Mouse (Mus musculus): ENCODE results near the gene Knstrn. TPM values are rescaled to one million over a fixed set of nuclear protein-coding genes. Genes with fewer than 3 reads are reported as not detected.

The Knstrn gene
- polyA plus RNA-seq, 1 experiment from 2014 or later = 119 TPM

DNA sequence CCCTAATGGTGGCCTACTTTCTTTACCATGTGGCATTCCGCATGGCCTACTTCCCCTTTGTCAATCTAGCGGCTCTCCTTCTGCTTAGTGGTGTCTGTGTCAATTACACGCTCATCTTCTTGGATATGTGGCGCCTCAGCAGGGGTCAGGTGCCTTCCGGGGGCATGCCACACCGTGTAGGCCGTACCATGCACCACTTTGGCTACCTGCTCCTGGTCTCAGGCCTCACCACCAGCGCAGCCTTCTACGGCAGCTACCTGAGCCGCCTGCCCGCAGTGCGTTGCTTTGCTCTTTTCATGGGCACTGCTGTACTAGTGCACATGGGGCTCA lies 23.6 kb upstream of the Knstrn start:
- H3K27me3 ChIP-seq (ENCODE audit: insufficient read depth, low read length) = 0 out of 2 replicates have a peak, but pooled peaks cover 11% of the 10 kb centered on the region
- H3K4me3 ChIP-seq (ENCODE audit: low read length) = peak overlapping the region; percentile 2; the same call in 1 of the 2 replicates
- no peak overlapping the region for H3K9ac ChIP-seq (replicated peaks; ENCODE audit: low read length)
- no peaks in the 10 kb centered on the region for H3K4me1 ChIP-seq (ENCODE audit: insufficient read depth, low read length)
- H3K4me2 ChIP-seq (replicated peaks; ENCODE audit: low read depth, low read length) = peak overlapping the region; percentile 33
- 49% methylated on average over 12 of the region's 12 CpGs for WGBS
- no peaks in the 10 kb centered on the region for H3K36me3 ChIP-seq (ENCODE audit: insufficient read depth, low read length)
- ATAC-seq (ENCODE audit: low FRiP score, low TSS enrichment) = no peak
- H3K9me3 ChIP-seq (ENCODE audit: low read length) = no peaks in the 10 kb centered on the region
- no peak overlapping the region for H3K27ac ChIP-seq (ENCODE audit: low read length)

DNA sequence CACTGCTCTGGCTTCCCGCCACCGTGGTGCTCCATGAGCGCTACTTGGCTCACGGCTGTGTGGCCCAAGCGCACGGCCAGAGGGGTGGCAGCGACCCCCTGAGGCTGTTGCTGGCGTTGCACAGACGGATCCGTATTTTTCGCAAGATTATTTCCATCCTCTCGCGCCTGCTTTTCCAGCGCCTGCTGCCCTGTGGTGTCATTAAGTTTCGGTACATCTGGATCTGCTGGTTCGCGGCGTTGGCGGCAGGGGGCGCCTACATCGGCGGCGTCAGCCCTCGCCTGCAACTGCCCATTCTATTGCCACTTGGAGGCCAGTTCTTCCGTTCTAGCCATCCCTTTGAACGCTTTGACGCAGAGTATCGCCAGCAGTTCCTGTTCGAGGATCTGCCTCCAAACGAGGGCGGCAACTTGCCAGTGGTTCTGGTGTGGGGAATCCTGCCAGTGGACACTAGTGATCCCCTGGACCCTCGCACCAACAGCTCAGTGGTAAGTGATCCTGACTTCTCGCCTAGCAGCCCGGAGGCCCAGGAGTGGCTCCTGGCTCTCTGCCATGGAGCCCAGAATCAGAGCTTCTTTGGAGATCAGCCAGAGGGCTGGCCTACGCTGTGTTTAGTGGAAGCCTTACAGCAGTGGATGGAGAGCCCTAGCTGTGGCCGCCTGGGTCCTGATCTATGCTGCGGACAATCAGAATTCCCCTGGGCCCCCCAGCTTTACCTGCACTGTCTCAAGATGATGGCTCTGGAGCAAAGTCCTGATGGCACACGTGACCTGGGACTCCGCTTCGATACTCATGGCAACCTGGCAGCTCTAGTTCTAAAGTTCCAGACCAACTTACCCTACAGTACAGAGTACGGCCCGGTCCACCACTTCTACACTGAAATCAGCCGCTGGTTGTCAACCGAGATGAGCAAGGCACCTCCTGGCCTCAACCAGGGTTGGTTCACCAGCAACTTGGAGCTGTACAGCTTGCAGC lies 23.0 kb upstream of the Knstrn start:
- Histone ChIP-seq H3K36me3 (ENCODE audit: insufficient read depth, low read length) (no peaks in the 10 kb centered on the region), H3K9me3 (ENCODE audit: low read length) (no peaks in the 10 kb centered on the region), H3K4me2 (replicated peaks; ENCODE audit: low read depth, low read length) (peak overlapping the region; percentile 33), H3K9ac (replicated peaks; ENCODE audit: low read length) (no peak overlapping the region), H3K27ac (ENCODE audit: low read length) (no peak overlapping the region), H3K27me3 (ENCODE audit: insufficient read depth, low read length) (0 out of 2 replicates have a peak, but pooled peaks cover 11% of the 10 kb centered on the region), H3K4me3 (ENCODE audit: low read length) (peak overlapping the region; percentile 2; the same call in 1 of the 2 replicates), H3K4me1 (ENCODE audit: insufficient read depth, low read length) (no peaks in the 10 kb centered on the region)
- ATAC-seq (ENCODE audit: low FRiP score, low TSS enrichment) = 0 out of 2 replicates have a peak, but pooled peaks have one; percentile 10
- WGBS = 24% methylated on average over 44 of the region's 44 CpGs

DNA sequence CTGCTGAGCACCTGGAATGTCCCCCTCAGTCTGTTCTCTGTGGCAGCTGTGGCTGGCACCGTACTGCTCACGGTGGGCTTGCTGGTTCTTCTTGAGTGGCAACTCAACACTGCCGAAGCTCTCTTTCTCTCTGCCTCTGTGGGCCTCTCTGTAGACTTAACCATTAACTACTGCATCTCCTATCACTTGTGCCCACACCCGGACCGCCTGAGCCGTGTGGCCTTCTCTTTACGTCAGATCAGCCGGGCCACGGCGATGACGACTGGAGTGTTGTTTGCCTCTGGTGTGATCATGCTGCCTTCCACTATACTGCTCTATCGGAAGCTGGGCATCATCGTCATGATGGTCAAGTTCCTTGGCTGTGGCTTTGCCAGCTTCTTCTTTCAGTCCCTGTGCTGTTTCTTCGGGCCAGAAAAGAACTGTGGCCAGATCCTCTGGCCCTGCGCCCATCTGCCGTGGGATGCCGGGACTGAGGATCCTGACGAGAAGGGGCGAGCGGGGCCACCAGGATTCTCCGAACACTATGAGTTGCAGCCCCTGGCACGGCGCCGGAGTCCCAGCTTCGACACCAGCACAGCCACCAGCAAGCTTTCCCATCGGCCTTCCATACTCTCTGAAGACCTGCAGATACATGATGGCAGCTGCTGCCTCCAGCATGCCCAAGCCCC lies 22.1 kb upstream of the Knstrn start:
- ATAC-seq (ENCODE audit: low FRiP score, low TSS enrichment) = no peak
- 94% methylated on average over 26 of the region's 26 CpGs for WGBS
- Histone ChIP-seq H3K4me1 (ENCODE audit: insufficient read depth, low read length) (no peaks in the 10 kb centered on the region), H3K36me3 (ENCODE audit: insufficient read depth, low read length) (no peaks in the 10 kb centered on the region), H3K27me3 (ENCODE audit: insufficient read depth, low read length) (0 out of 2 replicates have a peak, but pooled peaks cover 11% of the 10 kb centered on the region), H3K9me3 (ENCODE audit: low read length) (no peaks in the 10 kb centered on the region), H3K4me2 (replicated peaks; ENCODE audit: low read depth, low read length) (no peak overlapping the region), H3K4me3 (ENCODE audit: low read length) (no peak overlapping the region), H3K27ac (ENCODE audit: low read length) (no peak overlapping the region), H3K9ac (replicated peaks; ENCODE audit: low read length) (no peak overlapping the region)

DNA sequence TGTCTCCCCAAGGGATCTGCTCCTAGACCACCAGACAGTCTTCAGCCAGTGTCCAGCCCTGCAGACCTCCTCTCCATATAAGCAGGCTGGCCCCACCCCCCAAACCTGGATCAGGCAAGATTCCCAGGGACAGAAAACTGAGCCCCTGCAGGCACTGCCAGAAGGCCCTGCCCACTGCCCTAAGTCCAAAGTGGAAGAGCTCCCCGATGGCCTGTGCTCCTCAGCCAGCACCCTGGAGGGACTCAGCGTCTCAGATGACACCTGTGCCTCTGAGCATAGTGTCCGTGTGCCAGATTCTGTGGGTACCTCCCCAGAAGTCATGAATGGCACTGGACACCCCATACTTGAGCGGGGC lies 21.6 kb upstream of the Knstrn start:
- WGBS = 77% methylated on average over 4 of the region's 4 CpGs
- H3K9me3 ChIP-seq (ENCODE audit: low read length) = no peaks in the 10 kb centered on the region
- no peak overlapping the region for H3K9ac ChIP-seq (replicated peaks; ENCODE audit: low read length)
- H3K36me3 ChIP-seq (ENCODE audit: insufficient read depth, low read length) = no peaks in the 10 kb centered on the region
- H3K4me2 ChIP-seq (replicated peaks; ENCODE audit: low read depth, low read length) = no peak overlapping the region
- ATAC-seq (ENCODE audit: low FRiP score, low TSS enrichment) = no peak
- H3K4me1 ChIP-seq (ENCODE audit: insufficient read depth, low read length) = no peaks in the 10 kb centered on the region
- 0 out of 2 replicates have a peak, but pooled peaks cover 11% of the 10 kb centered on the region for H3K27me3 ChIP-seq (ENCODE audit: insufficient read depth, low read length)
- H3K4me3 ChIP-seq (ENCODE audit: low read length) = no peak overlapping the region
- no peak overlapping the region for H3K27ac ChIP-seq (ENCODE audit: low read length)

DNA sequence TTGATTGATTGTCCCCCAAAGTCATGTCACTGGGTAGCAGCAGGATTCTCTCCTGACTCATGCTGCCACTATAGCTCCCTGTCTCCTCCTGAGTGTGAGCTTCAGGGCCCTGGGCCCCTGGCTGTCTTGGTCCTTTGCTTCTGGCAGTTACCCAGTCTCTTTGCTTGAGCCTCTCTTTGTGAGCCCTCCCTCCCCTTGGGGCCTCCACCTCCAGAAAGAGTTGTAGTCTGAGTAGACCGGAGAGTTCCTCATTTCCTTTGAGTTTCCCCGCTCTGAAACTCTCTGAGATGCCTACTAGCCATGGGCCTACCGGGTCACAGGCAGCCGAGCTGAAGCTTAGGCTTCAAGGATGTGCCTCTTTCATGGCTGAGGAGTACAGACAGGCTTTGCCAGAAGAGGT lies 20.2 kb upstream of the Knstrn start:
- Histone ChIP-seq H3K4me3 (ENCODE audit: low read length) (no peak overlapping the region), H3K27me3 (ENCODE audit: insufficient read depth, low read length) (0 out of 2 replicates have a peak, but pooled peaks cover 11% of the 10 kb centered on the region), H3K27ac (ENCODE audit: low read length) (no peak overlapping the region), H3K36me3 (ENCODE audit: insufficient read depth, low read length) (no peaks in the 10 kb centered on the region), H3K4me2 (replicated peaks; ENCODE audit: low read depth, low read length) (no peak overlapping the region), H3K9me3 (ENCODE audit: low read length) (no peaks in the 10 kb centered on the region), H3K4me1 (ENCODE audit: insufficient read depth, low read length) (no peaks in the 10 kb centered on the region), H3K9ac (replicated peaks; ENCODE audit: low read length) (no peak overlapping the region)
- 80% methylated on average over 4 of the region's 4 CpGs for WGBS
- ATAC-seq (ENCODE audit: low FRiP score, low TSS enrichment) = no peak

DNA sequence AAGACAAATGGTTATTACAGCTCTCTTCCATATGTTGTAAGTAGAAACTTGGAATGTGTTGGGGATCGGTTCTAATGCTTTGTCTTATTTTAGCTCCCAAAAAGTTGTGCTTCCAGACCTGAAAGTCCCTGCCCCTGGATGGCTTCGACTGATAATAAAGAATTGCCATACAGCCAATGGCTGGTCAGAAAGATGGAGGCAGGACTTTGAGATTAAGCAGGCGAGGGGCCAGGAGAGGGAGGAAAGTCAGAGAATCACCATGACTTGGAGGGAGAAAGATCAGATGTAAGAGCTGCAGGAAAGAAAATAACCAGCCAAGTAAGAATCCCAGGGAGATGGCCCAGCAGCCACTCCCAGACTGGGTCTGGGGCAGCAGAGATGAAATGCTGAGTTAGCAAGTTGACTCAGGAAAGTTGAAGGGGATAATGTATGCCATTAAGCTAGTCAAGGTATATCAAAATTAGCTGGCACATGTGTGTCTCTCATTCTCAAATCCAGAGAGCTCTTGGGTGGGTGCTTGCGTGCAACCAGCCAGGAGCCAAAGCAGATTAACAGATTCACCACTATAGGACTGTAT lies 11.2 kb upstream of the Knstrn start:
- H3K9me3 ChIP-seq (ENCODE audit: low read length) = no peaks in the 10 kb centered on the region
- H3K27ac ChIP-seq (ENCODE audit: low read length) = no peak overlapping the region
- no peak overlapping the region for H3K4me3 ChIP-seq (ENCODE audit: low read length)
- H3K9ac ChIP-seq (replicated peaks; ENCODE audit: low read length) = no peak overlapping the region
- H3K4me1 ChIP-seq (ENCODE audit: insufficient read depth, low read length) = no peaks in the 10 kb centered on the region
- no peak for ATAC-seq (ENCODE audit: low FRiP score, low TSS enrichment)
- no peak overlapping the region for H3K4me2 ChIP-seq (replicated peaks; ENCODE audit: low read depth, low read length)
- H3K36me3 ChIP-seq (ENCODE audit: insufficient read depth, low read length) = no peaks in the 10 kb centered on the region
- peaks cover 3% of the 10 kb centered on the region; the same call in 1 of the 2 replicates for H3K27me3 ChIP-seq (ENCODE audit: insufficient read depth, low read length)
- 65% methylated on average over 4 of the region's 4 CpGs for WGBS

DNA sequence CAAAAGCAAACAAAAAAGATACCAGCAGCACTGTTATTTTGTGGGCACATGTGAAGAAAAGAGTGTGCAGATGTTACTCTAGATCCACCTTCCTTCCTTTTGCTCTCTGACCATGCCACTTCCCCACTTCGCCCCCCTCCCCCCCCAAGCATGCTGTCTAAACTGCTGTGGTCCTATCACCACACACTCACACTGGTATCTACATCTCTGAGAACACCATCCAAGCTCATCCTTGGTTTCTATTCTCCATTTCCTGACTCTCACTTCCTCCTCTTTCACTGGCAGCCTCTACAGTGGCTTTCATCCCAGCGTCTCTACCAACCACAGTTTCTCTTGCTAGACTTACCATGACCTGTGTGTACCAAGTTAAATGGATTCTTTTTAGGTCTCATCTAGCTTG lies 9.3 kb upstream of the Knstrn start:
- Histone ChIP-seq H3K4me2 (replicated peaks; ENCODE audit: low read depth, low read length) (no peak overlapping the region), H3K9ac (replicated peaks; ENCODE audit: low read length) (no peak overlapping the region), H3K9me3 (ENCODE audit: low read length) (no peaks in the 10 kb centered on the region), H3K27me3 (ENCODE audit: insufficient read depth, low read length) (peaks cover 3% of the 10 kb centered on the region; the same call in 1 of the 2 replicates), H3K4me3 (ENCODE audit: low read length) (no peak overlapping the region), H3K4me1 (ENCODE audit: insufficient read depth, low read length) (no peaks in the 10 kb centered on the region), H3K27ac (ENCODE audit: low read length) (no peak overlapping the region), H3K36me3 (ENCODE audit: insufficient read depth, low read length) (no peaks in the 10 kb centered on the region)
- ATAC-seq (ENCODE audit: low FRiP score, low TSS enrichment) = no peak
- 74% methylated on average over 2 of the region's 2 CpGs for WGBS

DNA sequence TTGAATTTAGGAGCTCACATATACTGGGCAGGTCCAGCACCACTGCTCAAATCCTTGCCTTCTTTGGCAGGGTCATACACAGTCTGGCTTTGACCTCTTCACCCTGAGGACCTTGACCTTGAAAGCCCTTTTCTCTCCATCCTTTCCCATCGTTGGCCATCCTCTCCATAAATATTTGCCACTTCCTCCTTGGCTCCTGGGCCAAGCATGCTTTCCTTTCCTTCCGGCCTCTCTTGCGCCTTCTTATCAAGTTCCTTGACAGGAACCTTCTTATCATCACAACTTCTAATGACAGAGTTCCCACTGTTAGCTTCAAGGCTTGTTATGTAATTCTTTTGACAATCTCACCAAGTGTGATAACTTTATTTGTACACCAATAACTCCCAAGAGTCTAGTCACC lies 8.7 kb upstream of the Knstrn start:
- Histone ChIP-seq H3K4me2 (replicated peaks; ENCODE audit: low read depth, low read length) (no peak overlapping the region), H3K27me3 (ENCODE audit: insufficient read depth, low read length) (peaks cover 3% of the 10 kb centered on the region; the same call in 1 of the 2 replicates), H3K9ac (replicated peaks; ENCODE audit: low read length) (no peak overlapping the region), H3K9me3 (ENCODE audit: low read length) (no peaks in the 10 kb centered on the region), H3K4me3 (ENCODE audit: low read length) (no peak overlapping the region), H3K27ac (ENCODE audit: low read length) (no peak overlapping the region), H3K36me3 (ENCODE audit: insufficient read depth, low read length) (no peaks in the 10 kb centered on the region), H3K4me1 (ENCODE audit: insufficient read depth, low read length) (no peaks in the 10 kb centered on the region)
- no peak for ATAC-seq (ENCODE audit: low FRiP score, low TSS enrichment)
- 53% methylated on average over 3 of the region's 3 CpGs for WGBS

DNA sequence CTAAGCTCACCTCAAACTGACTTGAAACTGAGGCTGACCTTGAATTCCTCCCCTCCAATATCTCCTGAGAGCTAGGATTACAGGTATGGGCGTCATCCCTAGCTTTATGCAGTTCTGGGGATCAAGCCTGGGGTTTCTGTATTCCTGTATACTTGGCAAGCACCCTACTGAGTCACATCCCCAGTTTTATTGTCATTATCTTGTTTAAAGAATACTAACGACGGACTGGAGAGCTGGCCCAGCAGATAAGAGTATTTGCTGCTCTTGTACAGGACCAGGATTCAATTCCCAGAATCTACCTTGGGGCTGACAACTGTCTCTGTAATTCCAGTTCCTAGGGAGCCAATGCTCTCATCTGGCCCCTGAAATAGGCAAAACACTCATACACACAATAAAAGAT lies 8.0 kb upstream of the Knstrn start:
- ATAC-seq (ENCODE audit: low FRiP score, low TSS enrichment) = no peak
- Histone ChIP-seq H3K27me3 (ENCODE audit: insufficient read depth, low read length) (peaks cover 3% of the 10 kb centered on the region; the same call in 1 of the 2 replicates), H3K9me3 (ENCODE audit: low read length) (peaks cover 2% of the 10 kb centered on the region; the same call in 1 of the 2 replicates), H3K4me2 (replicated peaks; ENCODE audit: low read depth, low read length) (no peak overlapping the region), H3K27ac (ENCODE audit: low read length) (no peak overlapping the region), H3K4me1 (ENCODE audit: insufficient read depth, low read length) (no peaks in the 10 kb centered on the region), H3K4me3 (ENCODE audit: low read length) (no peak overlapping the region), H3K9ac (replicated peaks; ENCODE audit: low read length) (no peak overlapping the region), H3K36me3 (ENCODE audit: insufficient read depth, low read length) (no peaks in the 10 kb centered on the region)
- 46% methylated on average over 3 of the region's 3 CpGs for WGBS

All from kidney, embryonic 16.5 days (tissue).